Mouse (Mus musculus) large intestine, adult 2 months (tissue): Measurements from ENCODE around the gene Armh2. TPM values are rescaled to one million over a fixed set of nuclear protein-coding genes. Genes with fewer than 3 reads are reported as not detected.

Experiments
- DNase-seq: peaks from one replicate; pipeline ENCODE4 v3.0.0-alpha.2; 2012; ENCODE audit warnings: low read depth, low spot score
- WGBS: fragments of 180-500 bp; shearing (Covaris S2); methylation state at CpG from one replicate; pipeline ENCODE4 v1.1.7; 2018; 5-methylcytosine and 5-hydroxymethylcytosine counted together
- polyA plus RNA-seq: library from polyadenylated mRNA; depleted of rRNA; stranded (reverse); fragments of >200 nt; gene quantifications from 2 replicates; pipeline ENCODE4 v1.2.3, GENCODE M21; 2012; rRNA removed

Gene Armh2
- polyA plus RNA-seq: not detected in 2 replicates

DNA sequence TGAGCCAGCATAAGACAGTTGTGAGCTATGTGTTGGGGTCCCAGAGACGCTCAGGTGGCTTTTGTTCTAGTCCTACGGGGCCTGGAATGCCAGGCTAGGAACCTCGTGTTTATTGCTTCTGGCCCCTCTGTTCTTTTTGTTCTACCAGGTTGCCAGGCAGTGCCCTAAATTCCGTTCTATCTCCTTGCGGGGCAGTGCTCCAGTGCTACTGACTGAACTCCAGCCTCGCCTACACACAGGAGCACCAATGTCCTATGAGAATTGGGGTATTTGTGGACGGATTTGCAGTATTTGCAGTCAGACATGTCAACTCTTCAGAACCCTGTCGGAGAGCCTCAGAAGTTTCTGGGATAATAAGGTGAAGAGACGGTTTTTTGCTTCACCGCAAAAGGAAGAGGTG is at the start of gene Armh2:
Gene Armh2, plus strand, starts transcription at position 205 of the 400 bp plus-strand sequence.
- no peak for DNase-seq
- WGBS: 87% methylated on average over 10 of the region's 10 CpGs

DNA sequence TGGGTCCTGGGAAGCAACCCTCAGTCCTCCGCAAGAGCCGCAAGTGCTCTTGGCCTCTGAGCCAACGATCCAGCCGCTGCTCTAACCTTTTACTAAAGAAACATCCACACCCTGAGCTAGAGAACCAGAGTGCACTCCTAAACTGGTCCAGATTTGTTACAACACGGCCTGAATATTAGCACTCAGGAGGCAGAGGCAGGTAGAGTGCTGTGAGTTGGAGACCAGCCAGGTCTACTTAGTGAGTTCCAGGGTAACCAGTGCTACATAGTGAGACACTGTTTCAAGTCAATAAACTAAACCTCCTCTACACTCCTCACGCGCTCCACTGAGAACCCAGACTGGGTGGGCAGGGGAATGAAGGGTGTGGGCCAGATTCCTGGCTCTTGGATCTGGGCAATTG is 47.7 kb upstream of the Armh2 start:
- WGBS: 74% methylated on average over 7 of the region's 7 CpGs
- no peak for DNase-seq

DNA sequence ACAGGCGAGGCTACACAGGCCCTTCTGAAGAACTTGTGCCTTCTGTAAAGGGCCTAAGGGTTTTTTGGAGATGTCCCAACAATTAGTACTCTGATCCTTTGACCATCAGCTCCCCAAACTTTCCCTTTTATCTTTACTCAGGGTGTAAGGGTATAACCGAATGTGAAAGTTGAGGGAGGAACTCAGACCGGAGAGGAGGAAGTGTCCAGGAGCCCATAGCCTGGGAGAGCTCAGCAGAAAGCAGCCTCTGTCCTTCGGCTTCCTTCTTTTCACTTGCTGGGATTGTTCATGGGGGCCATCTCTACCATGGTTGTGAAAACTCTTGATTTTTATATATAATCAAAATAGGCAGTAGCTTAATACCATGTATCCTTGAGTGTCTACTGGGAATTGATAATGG is 42.3 kb upstream of the Armh2 start:
- DNase-seq: no peak
- WGBS: 63% methylated on average over 4 of the region's 4 CpGs

DNA sequence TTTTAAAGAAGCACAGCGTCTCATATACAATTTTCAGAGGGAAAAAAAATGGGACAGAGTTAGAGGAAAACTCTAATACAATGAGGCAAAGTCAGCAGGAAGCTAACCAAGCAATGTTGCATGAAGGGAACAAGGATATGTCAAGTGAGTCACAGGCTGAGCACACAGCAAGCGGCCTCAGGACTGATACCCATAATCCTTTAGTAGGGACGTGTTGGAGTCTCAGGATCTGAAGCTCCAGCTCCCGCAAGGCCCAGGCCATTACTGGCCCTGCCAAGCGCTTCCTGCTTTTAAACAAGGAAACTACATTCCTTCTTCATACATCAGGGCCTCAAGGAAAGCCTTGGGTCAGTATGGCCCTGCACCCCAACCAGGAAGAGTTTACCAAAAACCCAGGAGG is 38.9 kb upstream of the Armh2 start:
- no peak for DNase-seq
- 89% methylated on average over 5 of the region's 5 CpGs for WGBS

DNA sequence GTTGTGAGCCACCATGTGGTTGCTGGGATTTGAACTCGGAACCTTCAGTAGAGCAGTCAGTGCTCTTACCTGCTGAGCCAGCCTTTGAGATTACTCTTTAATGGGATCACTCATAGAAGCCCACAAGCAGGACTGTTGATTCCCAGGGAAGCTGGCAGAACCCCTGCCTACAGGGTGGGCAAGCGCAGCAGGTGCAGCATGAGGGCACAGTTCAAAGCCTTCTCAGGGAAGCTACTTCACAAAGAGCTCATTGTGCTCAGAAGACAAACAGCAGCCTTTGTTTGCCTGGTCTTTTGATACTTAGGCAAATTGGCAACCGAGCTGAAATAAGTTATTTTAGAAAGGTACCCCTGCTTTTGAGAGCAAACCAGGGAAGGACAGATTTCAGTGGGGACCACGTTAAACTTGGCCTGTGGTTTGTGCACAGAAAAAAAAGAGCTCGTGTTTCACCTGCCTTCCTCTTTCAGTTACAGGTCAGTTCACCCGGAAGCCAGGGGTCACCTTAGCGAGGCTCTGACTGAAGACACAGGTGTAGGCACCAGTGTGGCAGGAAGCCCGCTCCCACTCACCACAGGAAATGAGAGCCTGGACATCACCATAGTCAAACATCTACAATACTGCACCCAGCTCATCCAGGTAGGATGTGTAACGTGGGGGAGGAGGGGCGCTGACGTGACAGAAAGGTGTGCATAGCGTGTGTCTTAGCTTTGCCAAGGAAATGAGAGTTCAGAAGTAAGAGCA is 31.2 kb upstream of the Armh2 start:
- no peak for DNase-seq
- 29% methylated on average over 12 of the region's 12 CpGs for WGBS

DNA sequence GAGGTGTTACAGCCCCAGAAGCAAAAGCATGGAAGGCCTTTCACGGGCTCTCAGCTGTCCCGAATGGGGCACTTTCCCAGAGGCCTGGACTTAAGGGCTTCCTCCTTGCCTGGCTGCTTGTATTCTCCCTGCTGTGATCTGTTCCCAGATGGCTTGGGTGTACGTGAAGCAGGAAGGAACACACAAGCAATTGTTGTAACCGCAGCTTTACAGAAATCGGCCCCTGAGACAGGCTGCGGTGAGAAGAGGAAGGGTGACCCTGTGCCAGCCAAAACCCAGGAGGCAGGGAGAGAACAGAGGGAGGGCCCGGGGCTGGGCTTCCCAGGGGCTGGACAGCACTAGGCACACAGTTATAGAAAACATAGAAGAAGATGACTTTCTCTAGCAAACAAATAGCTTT is 30.1 kb upstream of the Armh2 start:
- no peak for DNase-seq
- 18% methylated on average over 7 of the region's 7 CpGs for WGBS

DNA sequence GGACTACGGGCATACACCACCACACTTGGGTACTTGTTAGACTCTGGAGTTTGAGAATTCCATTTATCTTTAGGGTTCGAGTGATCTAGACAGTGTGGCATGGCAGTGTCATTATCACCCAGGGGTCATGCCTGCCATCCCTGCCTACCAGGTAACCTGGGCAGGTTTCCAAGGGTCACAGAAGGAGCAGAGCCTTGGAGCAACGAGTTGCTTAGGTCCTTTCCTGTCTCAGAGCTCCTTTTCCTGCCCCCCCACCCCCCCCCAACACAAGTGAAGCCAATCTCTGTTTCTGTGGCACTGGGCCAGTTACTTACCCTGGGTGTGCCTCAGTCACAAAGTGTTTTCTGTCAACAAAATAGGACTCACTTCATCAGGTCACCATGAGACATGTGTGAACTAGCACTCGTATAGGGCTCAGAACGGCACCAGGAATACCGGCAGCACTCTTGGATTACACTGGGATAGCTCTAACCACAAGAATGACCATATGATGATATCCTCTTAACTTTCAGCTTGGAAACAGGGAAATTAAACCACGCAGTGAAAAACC is 28.4 kb upstream of the Armh2 start:
- WGBS: 30% methylated on average over 7 of the region's 7 CpGs
- DNase-seq: no peak

DNA sequence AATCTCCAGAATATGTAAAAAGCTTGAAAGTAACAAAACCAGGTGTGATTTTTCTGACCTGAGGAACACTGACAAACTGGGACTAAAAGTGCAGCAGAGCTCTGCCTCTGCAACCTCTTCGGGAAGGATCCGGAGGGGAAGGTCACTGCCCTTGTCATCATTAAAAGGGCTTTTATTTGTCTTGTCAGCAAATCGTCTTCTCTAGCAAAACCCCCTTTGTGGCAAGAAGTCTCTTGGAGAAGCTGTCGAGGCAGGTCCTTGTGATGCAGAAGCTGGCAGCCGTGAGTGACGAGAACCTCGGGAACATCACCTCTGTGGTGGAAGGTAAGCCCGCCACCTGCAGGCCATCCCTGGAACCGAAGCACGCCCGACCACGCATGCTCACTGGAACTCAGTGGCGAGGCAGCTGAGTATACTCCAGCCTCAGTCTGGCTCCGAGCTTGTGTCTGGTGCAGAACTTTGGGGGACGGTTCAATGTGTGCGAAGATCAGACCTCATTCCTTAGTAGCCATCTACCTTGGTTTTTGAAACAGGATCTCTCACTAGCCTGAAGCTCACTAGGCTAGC is 27.5 kb upstream of the Armh2 start:
- 14% methylated on average over 16 of the region's 16 CpGs for WGBS
- no peak for DNase-seq

DNA sequence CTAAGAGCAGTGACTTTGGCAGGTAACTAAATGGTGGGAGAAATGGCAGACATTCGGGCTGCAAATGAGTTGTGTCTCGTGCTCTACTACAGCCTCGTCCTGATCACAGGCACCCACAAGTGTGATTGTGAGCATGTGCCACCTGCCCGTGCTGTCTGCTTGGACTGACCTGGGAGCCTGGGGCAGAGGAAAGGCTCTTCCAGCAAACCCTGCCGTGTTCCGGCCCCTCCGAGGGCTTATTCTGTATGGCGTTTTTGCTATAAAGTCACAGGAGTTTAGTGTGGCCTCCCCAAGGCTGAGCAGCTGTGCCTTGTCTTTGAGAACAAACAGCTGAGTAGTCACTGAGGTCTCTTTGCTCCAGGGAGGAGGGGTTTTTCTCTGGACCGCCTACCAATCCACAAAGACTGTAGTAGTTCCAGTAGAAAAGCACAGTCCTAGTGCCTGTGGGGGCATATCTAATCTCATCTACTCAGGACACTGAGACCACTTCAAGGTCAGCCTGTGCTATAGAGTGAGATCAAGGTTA is 26.6 kb upstream of the Armh2 start:
- 79% methylated on average over 9 of the region's 9 CpGs for WGBS
- DNase-seq: no peak

DNA sequence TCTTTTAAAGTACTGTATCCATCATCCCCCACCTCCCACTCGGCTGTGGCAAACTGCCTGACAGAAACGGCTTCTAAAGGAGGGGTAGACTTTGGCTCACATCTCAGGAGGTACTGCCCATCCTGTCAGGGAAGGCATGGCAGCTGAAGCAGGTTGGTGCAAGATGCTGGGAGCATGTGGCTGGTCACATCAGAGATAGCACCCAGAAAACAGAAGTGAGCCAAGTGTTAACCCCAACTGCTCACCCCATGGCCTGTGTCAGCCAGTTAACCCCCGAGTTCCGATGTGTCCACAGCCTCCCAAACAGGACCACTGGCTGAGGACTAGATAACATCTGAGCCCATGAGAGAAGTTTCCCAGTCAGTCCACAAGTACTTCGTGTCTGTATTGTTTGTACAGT is 25.4 kb upstream of the Armh2 start:
- WGBS: 66% methylated on average over 5 of the region's 5 CpGs
- no peak for DNase-seq

DNA sequence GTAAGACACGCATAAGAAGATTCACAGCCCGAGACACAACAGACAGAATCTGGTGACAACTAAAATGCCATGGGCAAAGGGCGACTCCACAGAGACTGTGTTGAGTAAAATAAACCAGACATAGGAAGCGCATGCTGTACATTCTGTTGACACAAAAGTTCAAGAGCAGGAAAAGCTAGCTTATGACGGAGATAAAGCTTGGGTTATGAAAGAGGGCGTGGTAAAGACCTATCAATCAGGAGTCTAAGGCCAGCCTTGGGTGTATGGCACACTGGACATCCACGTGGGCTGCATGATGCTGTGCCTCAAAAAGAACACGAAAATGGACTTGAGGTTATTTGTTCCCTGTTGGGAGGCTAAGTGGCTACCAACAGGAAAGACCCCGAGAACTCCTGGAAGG is 24.6 kb upstream of the Armh2 start:
- DNase-seq: no peak
- WGBS: 32% methylated on average over 9 of the region's 9 CpGs

DNA sequence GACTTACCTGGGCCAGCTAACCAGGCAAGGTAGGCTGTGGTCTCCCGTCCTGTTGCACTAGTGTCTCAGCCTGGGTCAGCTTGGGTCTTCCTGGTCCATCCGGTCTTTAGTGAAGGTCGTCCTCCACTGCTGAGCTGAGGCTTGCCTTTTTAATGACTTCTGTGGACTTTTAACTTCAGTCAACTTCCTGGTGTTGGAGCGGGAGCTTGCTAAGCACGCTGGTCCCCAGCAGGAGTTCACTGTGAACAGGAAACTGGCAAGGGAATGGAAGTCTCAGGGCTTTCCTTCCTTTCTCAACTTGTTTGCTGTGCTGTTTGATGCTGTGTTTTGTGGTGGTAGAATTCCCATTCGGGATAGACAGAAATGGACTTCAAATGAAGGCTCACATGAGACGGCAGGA is 23.4 kb upstream of the Armh2 start:
- 27% methylated on average over 7 of the region's 7 CpGs for WGBS
- no peak for DNase-seq

DNA sequence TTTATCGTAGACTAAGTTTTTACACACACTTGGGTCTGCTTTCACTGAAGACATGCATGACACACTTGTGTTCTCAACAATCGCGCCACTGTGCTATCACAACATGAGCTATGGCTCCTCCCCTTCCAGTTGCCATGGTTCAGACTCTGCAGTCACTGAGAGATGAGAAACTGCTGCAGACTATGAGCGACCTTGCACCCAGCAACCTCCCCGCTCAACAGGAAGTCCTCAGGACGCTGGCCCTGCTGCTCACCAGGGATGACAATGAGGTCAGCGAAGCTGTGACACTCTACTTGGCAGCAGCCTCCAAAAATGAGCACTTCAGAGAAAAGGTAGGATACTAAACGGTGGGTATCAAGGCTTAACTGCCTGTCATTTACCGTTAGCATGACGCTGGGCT is 19.5 kb upstream of the Armh2 start:
- 81% methylated on average over 10 of the region's 10 CpGs for WGBS
- no peak for DNase-seq

DNA sequence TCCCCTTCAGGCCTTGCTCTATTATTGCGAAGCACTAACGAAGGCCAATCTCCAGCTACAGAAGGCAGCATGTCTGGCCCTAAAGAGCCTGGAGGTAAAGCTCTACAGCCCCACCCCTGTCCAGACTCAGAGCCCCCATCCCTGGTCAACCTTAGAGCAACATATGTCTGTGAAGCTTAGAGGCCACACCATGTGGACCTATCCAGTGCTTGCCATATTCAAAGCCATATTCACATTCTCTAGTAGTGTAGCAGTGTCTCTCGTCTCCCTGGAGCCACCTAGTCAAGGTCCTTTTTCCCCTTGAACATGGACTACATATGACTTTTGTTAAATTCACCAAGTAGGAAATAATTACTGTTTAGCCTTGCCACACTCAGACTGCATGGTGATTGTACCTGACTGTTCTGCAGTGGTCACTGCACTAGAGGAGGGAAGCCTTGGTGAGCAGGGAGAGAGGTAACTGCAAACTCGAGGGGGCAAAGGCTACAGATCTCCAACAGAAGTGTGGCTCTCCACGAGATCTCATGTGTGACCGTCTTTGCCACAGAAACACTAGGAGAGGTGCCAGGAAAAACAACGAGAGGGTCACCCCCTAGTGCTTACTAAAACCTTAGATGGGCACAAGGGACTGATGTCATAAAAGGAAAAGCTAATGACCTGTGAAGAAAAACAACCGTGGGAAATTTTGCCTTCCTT is 17.2 kb upstream of the Armh2 start:
- 68% methylated on average over 8 of the region's 8 CpGs for WGBS
- DNase-seq: no peak

DNA sequence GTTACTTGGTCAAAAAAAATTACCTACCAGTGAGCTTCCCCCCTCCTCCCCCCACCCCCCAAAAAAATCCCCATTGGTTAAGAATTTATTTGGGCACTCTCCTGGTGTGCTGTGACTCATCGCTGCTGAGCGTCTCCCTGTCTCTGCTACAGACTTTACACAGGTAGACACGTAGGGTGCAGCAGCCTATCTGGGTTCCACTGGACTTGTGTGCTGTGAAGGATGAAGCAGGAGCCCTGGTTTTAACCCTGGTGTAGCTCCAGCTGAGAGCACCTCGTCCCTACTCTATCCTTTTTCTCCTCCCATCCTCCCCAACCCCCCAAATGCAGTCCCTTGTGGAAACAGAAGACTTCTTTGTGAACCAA is 16.7 kb upstream of the Armh2 start:
- no peak for DNase-seq
- 67% methylated on average over 4 of the region's 4 CpGs for WGBS

DNA sequence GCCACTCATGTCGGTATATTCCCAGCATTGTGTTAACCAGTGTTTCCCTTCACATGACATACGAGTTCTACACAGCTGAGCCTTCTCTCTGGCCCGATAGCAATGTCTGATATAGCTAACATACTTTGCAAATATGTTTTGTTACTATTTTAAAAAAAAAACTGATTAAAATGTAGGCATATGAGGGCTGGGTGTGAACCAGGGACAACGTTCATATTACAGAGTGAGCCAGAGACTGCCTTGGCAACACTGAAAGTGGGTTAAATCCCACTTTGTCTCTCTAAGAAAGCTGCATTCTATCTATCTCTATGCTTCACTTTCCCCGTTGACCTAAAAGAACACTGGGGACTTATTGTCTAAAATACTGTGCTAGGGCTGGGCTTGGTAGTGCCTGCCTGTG is 11.9 kb upstream of the Armh2 start:
- DNase-seq: no peak
- WGBS: 93% methylated on average over 5 of the region's 5 CpGs

DNA sequence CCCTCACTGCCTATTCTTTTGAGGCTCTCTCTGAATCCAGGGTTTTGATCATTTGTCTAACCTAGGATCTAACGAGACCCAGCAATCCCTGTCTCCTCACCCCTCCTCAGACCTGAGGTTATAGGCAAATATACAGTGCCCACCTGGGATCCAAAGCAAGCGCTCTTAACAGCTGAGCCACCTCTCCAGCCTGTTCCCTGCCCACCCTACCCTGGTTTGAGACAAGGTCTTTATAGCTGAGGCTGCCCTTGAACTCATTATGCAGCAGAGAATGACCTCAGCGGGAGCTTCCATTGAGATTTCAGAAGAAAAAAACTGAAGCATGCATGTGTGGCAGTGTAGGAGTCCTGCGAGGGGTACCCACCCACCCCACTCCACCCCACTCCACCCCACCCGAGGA is 6.5 kb upstream of the Armh2 start:
- no peak for DNase-seq
- 76% methylated on average over 5 of the region's 5 CpGs for WGBS

DNA sequence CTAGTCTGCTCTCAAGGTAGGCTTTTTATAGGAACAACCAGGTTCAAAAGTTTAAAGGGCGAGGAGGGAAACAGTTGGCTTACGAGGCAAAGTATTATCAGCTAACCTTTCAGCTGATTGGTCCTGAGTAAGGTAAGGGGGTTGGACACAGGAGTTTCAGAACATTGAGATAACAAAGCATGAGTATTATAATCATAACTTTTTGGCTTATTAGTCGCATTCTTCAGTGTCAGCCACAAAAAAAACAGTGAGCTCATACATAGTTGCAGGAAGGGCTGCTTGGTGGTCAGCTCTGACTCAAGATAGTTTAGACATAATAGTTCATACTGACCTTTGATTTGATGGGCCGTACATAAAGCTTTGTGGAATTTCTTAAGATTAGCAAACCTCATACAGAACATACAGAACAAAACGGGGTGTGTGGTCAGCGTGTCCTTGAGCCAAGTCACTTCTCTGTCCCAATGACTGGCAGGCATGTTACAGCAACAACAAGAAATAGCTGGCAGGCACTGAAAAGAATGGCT is 5.4 kb upstream of the Armh2 start:
- 57% methylated on average over 6 of the region's 6 CpGs for WGBS
- no peak for DNase-seq

DNA sequence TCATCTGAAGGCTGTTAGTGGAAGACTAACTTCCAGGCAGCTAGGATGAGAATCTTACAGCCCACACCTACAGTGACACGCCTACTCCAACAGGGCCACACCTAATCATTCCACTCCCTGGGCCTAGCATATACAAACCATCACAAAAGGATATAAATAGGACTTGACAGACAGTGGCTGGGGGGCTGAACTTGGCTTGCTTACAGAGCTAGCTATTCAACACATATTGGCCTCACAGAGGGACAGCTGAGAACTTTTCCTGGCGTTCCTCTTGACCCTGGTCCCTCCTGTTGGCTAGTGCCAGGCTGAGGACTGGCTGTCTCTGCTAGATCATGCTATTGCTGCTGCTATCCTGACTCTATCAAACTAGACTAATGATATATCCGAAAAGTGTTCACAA is 6.8 kb downstream of the Armh2 start:
- WGBS: 59% methylated on average over 3 of the region's 3 CpGs
- no peak for DNase-seq

DNA sequence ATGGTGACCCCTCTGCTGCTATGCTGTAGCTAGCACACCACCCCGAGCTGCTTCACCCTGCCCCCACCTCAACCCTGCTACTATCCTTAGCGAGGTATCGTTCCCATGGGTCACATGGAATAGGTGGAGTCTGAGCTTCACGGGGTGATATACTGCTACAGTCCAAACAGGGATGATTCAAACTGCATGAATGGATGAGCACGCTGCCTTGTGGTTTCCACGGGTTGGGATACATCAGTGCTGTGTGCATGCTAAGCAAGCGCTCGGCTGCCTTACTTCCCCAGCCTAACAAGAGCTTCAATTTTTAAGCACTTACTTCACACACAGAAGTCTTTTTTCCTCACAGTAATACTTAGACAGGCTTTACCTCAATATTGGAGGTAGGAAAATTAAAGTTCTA is 9.8 kb downstream of the Armh2 start:
- no peak for DNase-seq
- WGBS: 91% methylated on average over 8 of the region's 8 CpGs

DNA sequence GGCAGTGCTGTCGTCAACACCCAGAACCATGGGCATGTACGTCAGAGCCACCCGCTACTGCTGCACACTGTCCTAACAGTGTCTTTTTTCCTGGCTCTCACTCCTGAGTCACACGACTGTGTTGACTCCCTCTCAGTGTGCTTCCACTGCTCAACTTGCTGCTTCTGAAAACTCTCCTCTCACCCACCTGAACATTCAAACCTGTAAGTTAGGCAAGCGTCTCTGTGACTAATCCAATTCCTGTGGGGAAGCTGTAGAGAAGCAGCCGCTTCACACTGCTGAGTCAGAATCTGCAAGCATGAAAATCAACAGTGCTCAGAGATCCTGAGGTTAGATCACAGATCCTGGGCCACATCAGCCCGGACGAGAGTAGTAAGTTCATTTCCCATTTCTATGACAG is 10.4 kb downstream of the Armh2 start:
- no peak for DNase-seq
- WGBS: 90% methylated on average over 8 of the region's 8 CpGs
